Mouse (Mus musculus) cortical plate, adult 2 months (tissue): ENCODE measurements at regions not wholly inside any gene's neighbourhood (a gene's known extent, or its start where the extent isn't known, plus 50 kb on each side); places are given as distances from the start of the nearest gene placed in this dataset.

Source experiments
- CTCF ChIP-seq: fragments of 200-500 bp; IDR thresholded peaks from 2 replicates; pipeline ENCODE4 v1.5.1; 2011; ENCODE audit warnings: mild to moderate bottlenecking, control low read depth, low read length; ENCODE audit not compliant: insufficient read depth; ENCODE audit errors: extremely low read depth
- POLR2A ChIP-seq: fragments of 200-500 bp; IDR thresholded peaks from 2 replicates; pipeline ENCODE4 v1.6.1; 2011; ENCODE audit warnings: mild to moderate bottlenecking, low read length, control low read depth; ENCODE audit not compliant: insufficient read depth; ENCODE audit errors: extremely low read depth

DNA sequence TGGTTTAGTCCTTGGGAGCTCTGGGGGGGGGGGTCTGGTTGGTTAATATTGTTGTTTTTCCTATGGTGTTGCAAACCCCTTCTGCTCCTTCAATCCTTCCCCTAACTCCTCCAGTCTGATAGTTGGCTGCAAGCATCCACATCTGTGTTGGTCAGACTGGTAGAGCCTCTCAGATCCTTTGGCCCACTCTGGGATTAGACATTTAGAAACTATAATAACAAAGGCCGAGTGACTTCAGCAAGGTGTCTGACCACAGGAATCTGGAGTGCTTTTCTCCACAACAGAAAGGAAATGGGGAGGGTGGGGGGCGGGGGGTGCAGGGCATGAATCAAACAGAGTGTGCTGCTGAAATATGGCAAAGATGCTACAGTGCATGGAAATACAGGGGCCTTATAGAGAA lies 301.4 kb upstream of the Eci2 start:
- TF ChIP-seq CTCF (no peak), POLR2A (no peak)
